Mouse (Mus musculus) mouse embryonic stem cell (cell line): Measurements from ENCODE around the gene Haus6.

Experiments
- in situ Hi-C, 2 experiments: fragments of 300-500 bp; cut with MboI; formaldehyde crosslinking; loops; 1 replicate in 1 of 2; 3 replicates in 1 of 2; pipeline ENCODE4 v1.14.3; 2019 to 2020; ENCODE audit warnings: low sequenced_read_pairs in 2 of 2, low pct_unique_long_range_greater_than_20kb in 1 of 2, mixed read lengths in 1 of 2; ENCODE audit not compliant: unreplicated experiment in 1 of 2

The Haus6 gene

GRCm38 (mm10) chr4:86576630-86577225 lies 35.1 kb downstream of the Haus6 start:
- in situ Hi-C loops, result no loop called here

GRCm38 (mm10) chr4:86576120-86576541 lies 35.7 kb downstream of the Haus6 start:
- in situ Hi-C loops, result no loop called here

- in situ Hi-C loops, result no loop called here
Observed at GRCm38 (mm10) chr4:86575283-86575983, 36.4 kb downstream of the Haus6 start, which contains the start of gene Rraga. TSS of gene Rraga (plus strand) at chr4:86575668.

GRCm38 (mm10) chr4:86574939-86575282 lies 36.9 kb downstream of the Haus6 start:
- in situ Hi-C loops, result no loop called here

GRCm38 (mm10) chr4:86561061-86561460 lies 50.8 kb downstream of the Haus6 start:
- in situ Hi-C loops, result no loop called here

GRCm38 (mm10) chr4:86559006-86559405 lies 52.8 kb downstream of the Haus6 start:
- in situ Hi-C loops, result loop anchor here in 1 of 2 experiments (10.0 kb wide), 1 partner anchor 734 kb away; no protein-coding TSS in a partner anchor

GRCm38 (mm10) chr4:86558228-86558627 lies 53.6 kb downstream of the Haus6 start, which contains the start of gene Saxo1:
TSS of gene Saxo1 (minus strand) at chr4:86558328.
- in situ Hi-C loops, result loop anchor here in 1 of 2 experiments (10.0 kb wide), 1 partner anchor 733 kb away; no protein-coding TSS in a partner anchor

- in situ Hi-C loops, result loop anchor here in 1 of 2 experiments (10.0 kb wide), 1 partner anchor 733 kb away; no protein-coding TSS in a partner anchor
Observed at GRCm38 (mm10) chr4:86557371-86557770, 54.5 kb downstream of the Haus6 start.

- in situ Hi-C loops, result loop anchor here in 1 of 2 experiments (10.0 kb wide), 1 partner anchor 730 kb away; no protein-coding TSS in a partner anchor
Observed at GRCm38 (mm10) chr4:86555035-86555707, 56.7 kb downstream of the Haus6 start.

- in situ Hi-C loops, result loop anchor here (10.0 to 25.0 kb wide), 3 partner anchors 711 to 1386 kb away; no protein-coding TSS in a partner anchor
Observed at GRCm38 (mm10) chr4:86548332-86548731, 63.5 kb downstream of the Haus6 start.

GRCm38 (mm10) chr4:86545615-86546014 lies 66.2 kb downstream of the Haus6 start:
- in situ Hi-C loops, result loop anchor here (10.0 to 25.0 kb wide), 3 partner anchors 708 to 1383 kb away; no protein-coding TSS in a partner anchor

GRCm38 (mm10) chr4:86543999-86544398 lies 67.9 kb downstream of the Haus6 start:
- in situ Hi-C loops, result loop anchor here (10.0 to 25.0 kb wide), 3 partner anchors 707 to 1382 kb away; no protein-coding TSS in a partner anchor

- in situ Hi-C loops, result loop anchor here (10.0 to 25.0 kb wide), 3 partner anchors 704 to 1379 kb away; no protein-coding TSS in a partner anchor
Observed at GRCm38 (mm10) chr4:86541573-86541972, 70.3 kb downstream of the Haus6 start.

- in situ Hi-C loops, result loop anchor here (25.0 kb wide), 2 partner anchors 702 to 1377 kb away; no protein-coding TSS in a partner anchor
Observed at GRCm38 (mm10) chr4:86538936-86539335, 72.9 kb downstream of the Haus6 start.

GRCm38 (mm10) chr4:86537972-86538371 lies 73.9 kb downstream of the Haus6 start:
- in situ Hi-C loops, result loop anchor here (25.0 kb wide), 2 partner anchors 701 to 1376 kb away; no protein-coding TSS in a partner anchor

- in situ Hi-C loops, result loop anchor here (25.0 kb wide), 2 partner anchors 697 to 1372 kb away; no protein-coding TSS in a partner anchor
Observed at GRCm38 (mm10) chr4:86534091-86534481, 77.8 kb downstream of the Haus6 start.

- in situ Hi-C loops, result loop anchor here (25.0 kb wide), 2 partner anchors 696 to 1371 kb away; no protein-coding TSS in a partner anchor
Observed at GRCm38 (mm10) chr4:86533406-86534090, 78.3 kb downstream of the Haus6 start.

GRCm38 (mm10) chr4:86529161-86529560 lies 82.7 kb downstream of the Haus6 start:
- in situ Hi-C loops, result loop anchor here (25.0 kb wide), 2 partner anchors 692 to 1367 kb away; no protein-coding TSS in a partner anchor
